Mouse (Mus musculus): ENCODE data around the gene Tha1. TPM values are rescaled to one million over a fixed set of nuclear protein-coding genes. Genes with fewer than 3 reads are reported as not detected.

Gene Tha1
- polyA plus RNA-seq (2012; rRNA removed): 15.4 and 16.2 TPM in 2 replicates

DNA sequence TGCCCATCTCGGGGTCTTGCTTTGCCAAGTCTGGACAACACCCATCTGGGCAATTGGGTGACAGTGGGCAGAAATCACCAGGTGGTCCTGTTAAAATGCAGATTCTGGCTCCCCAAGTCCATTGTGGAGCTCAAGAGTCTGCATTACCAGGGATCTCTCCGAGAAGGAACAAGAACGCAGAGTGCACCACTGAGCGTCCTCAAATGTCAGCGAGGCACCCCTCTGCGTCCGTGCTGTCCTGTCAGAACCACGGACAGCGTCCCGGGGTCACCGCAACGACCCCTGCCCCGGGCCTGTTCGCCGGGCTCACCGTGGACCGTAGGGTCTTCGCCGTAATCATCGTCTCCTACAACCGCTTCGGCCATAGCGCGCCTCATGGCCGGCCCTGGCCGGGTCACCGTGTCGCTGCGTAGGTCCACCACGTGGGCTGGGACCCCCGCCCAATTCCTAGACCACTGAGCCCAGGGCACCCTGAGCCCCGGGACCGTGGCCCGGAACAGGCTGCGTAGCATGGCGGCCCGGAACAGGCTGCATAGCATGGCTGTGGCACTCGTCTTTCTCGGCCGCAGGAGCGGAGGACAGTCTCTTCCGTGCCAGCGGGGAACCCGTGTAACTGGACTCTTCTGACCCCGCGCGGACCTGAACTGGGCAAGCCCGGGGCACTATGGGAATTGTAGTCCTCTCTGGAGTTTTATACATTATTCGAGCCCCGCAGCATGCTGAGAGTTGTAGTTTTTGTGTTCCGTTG is at the start of gene Tha1:
TSS of gene Tha1 (minus strand) at position 621 of the 748 bp plus-strand sequence.
- Histone ChIP-seq H3K27me3 (ENCODE audit: control insufficient read depth, insufficient read depth, low read length) (no peaks in the 10 kb centered on the region), H3K4me3 (ENCODE audit: extremely low read depth, insufficient read depth, insufficient read length) (peak within 1 kb of the TSS; percentile 69), H3K4me1 (ENCODE audit: control insufficient read depth, insufficient read depth, insufficient read length) (peaks cover 26% of the 10 kb centered on the region; the same call in 1 of the 2 replicates), H3K36me3 (ENCODE audit: control insufficient read depth, insufficient read depth, low read length) (no peaks in the 10 kb centered on the region), H3K27ac (ENCODE audit: insufficient read depth, low read length) (peak within 1 kb of the TSS; percentile 92)
- TF ChIP-seq POLR2A (IDR thresholded peaks at IDR 0.05; ENCODE audit: low read depth, low read length): peak; percentile 22; the same call in 1 of the 2 replicates
- no peak for TF ChIP-seq CTCF (IDR thresholded peaks at IDR 0.05; ENCODE audit: extremely low read depth, insufficient read depth, insufficient read length, insufficient replicate concordance)
- peak in 1 of 2 experiments; percentile 51 for DNase-seq (ENCODE audit: low read depth in 1 of 2, low spot score in 2 of 2)
- WGBS: 3% methylated on average over 51 of the region's 51 CpGs

DNA sequence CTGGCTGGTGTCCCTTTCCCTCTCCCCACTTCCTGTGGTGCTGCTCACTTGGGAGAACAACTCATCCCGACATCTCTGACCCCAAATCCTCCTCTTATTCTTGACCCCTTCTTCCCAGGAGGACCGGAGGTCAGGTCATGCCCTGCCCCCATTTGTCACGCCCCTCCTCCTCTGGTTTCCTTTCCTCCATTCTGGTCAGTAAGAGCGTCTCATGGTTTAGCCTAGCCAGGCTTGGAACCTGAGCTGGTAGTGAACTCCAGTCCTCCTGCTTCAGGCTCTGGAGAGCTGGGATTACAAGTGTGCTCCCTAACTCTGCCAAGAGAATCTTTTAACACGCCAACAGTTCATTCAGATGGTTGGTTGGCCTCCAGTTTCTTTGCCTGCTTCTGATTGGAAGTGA is 45.9 kb upstream of the Tha1 start:
- Histone ChIP-seq H3K4me3 (ENCODE audit: extremely low read depth, insufficient read depth, insufficient read length) (no peak overlapping the region), H3K27ac (ENCODE audit: insufficient read depth, low read length) (no peak overlapping the region), H3K4me1 (ENCODE audit: control insufficient read depth, insufficient read depth, insufficient read length) (peaks cover 15% of the 10 kb centered on the region; the same call in 1 of the 2 replicates), H3K36me3 (ENCODE audit: control insufficient read depth, insufficient read depth, low read length) (no peaks in the 10 kb centered on the region), H3K27me3 (ENCODE audit: control insufficient read depth, insufficient read depth, low read length) (no peaks in the 10 kb centered on the region)
- no peak for DNase-seq (ENCODE audit: low read depth in 1 of 2, low spot score in 2 of 2)
- WGBS: 42% methylated on average over 5 of the region's 5 CpGs
- TF ChIP-seq CTCF (IDR thresholded peaks at IDR 0.05; ENCODE audit: extremely low read depth, insufficient read depth, insufficient read length, insufficient replicate concordance) (no peak), POLR2A (IDR thresholded peaks at IDR 0.05; ENCODE audit: low read depth, low read length) (no peak)

DNA sequence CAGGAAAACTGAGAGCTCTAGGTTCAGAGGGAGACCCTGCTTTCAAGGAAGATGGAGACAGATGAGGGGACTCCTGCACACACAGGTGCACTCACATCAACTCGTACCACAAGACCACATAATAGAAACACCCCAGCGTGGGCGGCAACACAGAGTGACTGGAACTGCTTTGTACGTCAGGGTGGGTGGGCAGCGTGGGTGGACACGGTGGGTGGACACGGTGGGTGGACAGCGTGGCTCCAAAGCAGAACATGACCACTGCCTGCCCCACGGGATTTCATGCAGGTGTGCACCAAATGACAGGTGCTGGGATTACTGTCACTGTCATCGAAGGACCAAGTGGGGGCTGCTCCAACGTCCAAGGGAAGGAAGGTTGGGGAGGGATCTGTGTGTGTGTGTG is 45.3 kb upstream of the Tha1 start:
- Histone ChIP-seq H3K27ac (ENCODE audit: insufficient read depth, low read length) (no peak overlapping the region), H3K27me3 (ENCODE audit: control insufficient read depth, insufficient read depth, low read length) (no peaks in the 10 kb centered on the region), H3K36me3 (ENCODE audit: control insufficient read depth, insufficient read depth, low read length) (no peaks in the 10 kb centered on the region), H3K4me1 (ENCODE audit: control insufficient read depth, insufficient read depth, insufficient read length) (peaks cover 15% of the 10 kb centered on the region; the same call in 1 of the 2 replicates), H3K4me3 (ENCODE audit: extremely low read depth, insufficient read depth, insufficient read length) (no peak overlapping the region)
- TF ChIP-seq CTCF (IDR thresholded peaks at IDR 0.05; ENCODE audit: extremely low read depth, insufficient read depth, insufficient read length, insufficient replicate concordance): no peak
- TF ChIP-seq POLR2A (IDR thresholded peaks at IDR 0.05; ENCODE audit: low read depth, low read length): no peak
- WGBS: 21% methylated on average over 11 of the region's 11 CpGs
- DNase-seq (ENCODE audit: low read depth in 1 of 2, low spot score in 2 of 2): peak; percentile 18 to 33

DNA sequence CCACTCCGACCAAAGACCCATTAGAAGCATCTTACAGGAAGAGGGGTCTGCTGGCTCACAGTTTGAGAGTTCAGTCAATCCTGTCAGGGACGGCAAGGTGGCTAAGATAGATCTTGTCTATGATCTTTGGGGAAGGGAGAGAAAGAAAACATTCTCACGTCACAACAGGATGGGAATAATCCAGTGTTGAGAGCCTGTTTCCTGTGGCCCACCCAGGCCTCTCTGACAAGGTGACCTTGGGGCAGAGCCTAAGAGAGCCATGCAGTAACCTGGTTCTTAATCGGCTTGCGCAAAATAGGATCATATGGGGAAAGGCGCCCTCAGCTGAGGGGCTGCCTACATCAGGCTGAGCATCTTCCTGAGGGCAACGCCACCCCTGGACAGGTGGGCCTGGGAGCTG is 42.6 kb upstream of the Tha1 start:
- TF ChIP-seq CTCF (IDR thresholded peaks at IDR 0.05; ENCODE audit: extremely low read depth, insufficient read depth, insufficient read length, insufficient replicate concordance) (no peak), POLR2A (IDR thresholded peaks at IDR 0.05; ENCODE audit: low read depth, low read length) (no peak)
- no peak for DNase-seq (ENCODE audit: low read depth in 1 of 2, low spot score in 2 of 2)
- H3K4me3 ChIP-seq (ENCODE audit: extremely low read depth, insufficient read depth, insufficient read length): no peak overlapping the region
- no peaks in the 10 kb centered on the region for H3K27me3 ChIP-seq (ENCODE audit: control insufficient read depth, insufficient read depth, low read length)
- H3K27ac ChIP-seq (ENCODE audit: insufficient read depth, low read length): no peak overlapping the region
- WGBS: 94% methylated on average over 7 of the region's 7 CpGs
- peaks cover 15% of the 10 kb centered on the region; the same call in 1 of the 2 replicates for H3K4me1 ChIP-seq (ENCODE audit: control insufficient read depth, insufficient read depth, insufficient read length)
- H3K36me3 ChIP-seq (ENCODE audit: control insufficient read depth, insufficient read depth, low read length): no peaks in the 10 kb centered on the region

DNA sequence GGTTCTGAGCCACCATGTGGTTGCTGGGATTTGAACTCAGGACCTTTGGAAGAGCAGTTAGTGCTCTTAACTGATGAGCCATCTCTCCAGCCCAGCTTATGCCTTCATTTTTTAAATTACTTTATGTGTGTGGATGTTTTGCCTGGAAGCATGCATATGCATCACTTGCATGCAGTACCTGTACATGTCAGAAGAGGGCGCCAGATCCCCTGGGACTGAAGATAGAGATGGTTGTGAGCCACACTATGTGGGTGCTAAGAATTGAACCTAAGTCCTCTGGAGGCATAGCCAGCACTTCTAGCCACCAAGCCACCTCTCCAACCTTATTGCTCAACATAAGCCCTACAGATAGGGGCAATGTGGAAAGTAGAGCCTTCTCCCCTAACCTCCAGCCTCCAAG is 42.1 kb upstream of the Tha1 start:
- Histone ChIP-seq H3K4me3 (ENCODE audit: extremely low read depth, insufficient read depth, insufficient read length) (no peak overlapping the region), H3K27me3 (ENCODE audit: control insufficient read depth, insufficient read depth, low read length) (no peaks in the 10 kb centered on the region), H3K27ac (ENCODE audit: insufficient read depth, low read length) (no peak overlapping the region), H3K36me3 (ENCODE audit: control insufficient read depth, insufficient read depth, low read length) (no peaks in the 10 kb centered on the region), H3K4me1 (ENCODE audit: control insufficient read depth, insufficient read depth, insufficient read length) (peaks cover 15% of the 10 kb centered on the region; the same call in 1 of the 2 replicates)
- no peak for DNase-seq (ENCODE audit: low read depth in 1 of 2, low spot score in 2 of 2)
- no peak for TF ChIP-seq POLR2A (IDR thresholded peaks at IDR 0.05; ENCODE audit: low read depth, low read length)
- peak; percentile 44; the same call in 1 of the 2 replicates for TF ChIP-seq CTCF (IDR thresholded peaks at IDR 0.05; ENCODE audit: extremely low read depth, insufficient read depth, insufficient read length, insufficient replicate concordance)
- 68% methylated on average over 1 of the region's 1 CpGs for whole genome bisulfite sequencing

DNA sequence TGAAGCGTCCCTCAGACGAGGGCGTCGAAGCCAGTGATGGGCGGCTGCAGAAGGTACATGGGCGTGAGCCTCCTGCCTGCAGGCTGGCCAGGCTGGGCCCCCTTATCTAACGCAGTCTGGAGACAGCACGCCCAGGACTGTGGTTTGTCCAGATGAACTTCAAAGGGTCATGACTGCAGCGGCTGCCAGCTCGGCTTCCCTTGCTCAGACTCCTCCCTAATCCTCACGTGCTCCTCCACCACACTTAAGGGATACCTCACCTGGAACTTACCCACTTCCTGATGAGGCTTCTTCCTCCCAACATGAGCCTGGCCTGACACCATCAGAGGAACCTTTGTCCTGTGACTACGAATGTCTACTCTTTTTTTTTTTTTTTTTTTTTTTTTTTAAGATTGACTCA is 41.2 kb upstream of the Tha1 start:
- H3K4me3 ChIP-seq (ENCODE audit: extremely low read depth, insufficient read depth, insufficient read length): no peak overlapping the region
- peaks cover 14% of the 10 kb centered on the region; the same call in 1 of the 2 replicates for H3K4me1 ChIP-seq (ENCODE audit: control insufficient read depth, insufficient read depth, insufficient read length)
- WGBS: 71% methylated on average over 12 of the region's 12 CpGs
- TF ChIP-seq POLR2A (IDR thresholded peaks at IDR 0.05; ENCODE audit: low read depth, low read length) (no peak), CTCF (IDR thresholded peaks at IDR 0.05; ENCODE audit: extremely low read depth, insufficient read depth, insufficient read length, insufficient replicate concordance) (no peak)
- H3K27me3 ChIP-seq (ENCODE audit: control insufficient read depth, insufficient read depth, low read length): no peaks in the 10 kb centered on the region
- H3K27ac ChIP-seq (ENCODE audit: insufficient read depth, low read length): no peak overlapping the region
- H3K36me3 ChIP-seq (ENCODE audit: control insufficient read depth, insufficient read depth, low read length): no peaks in the 10 kb centered on the region
- DNase-seq (ENCODE audit: low read depth in 1 of 2, low spot score in 2 of 2): no peak
